Mouse (Mus musculus) C2C12 (cell line): ENCODE measurements around the gene Atg2b. TPM values are rescaled to one million over a fixed set of nuclear protein-coding genes. Genes with fewer than 3 reads are reported as not detected.

Source experiments
- H3K27me3 ChIP-seq: one replicate; pipeline ENCODE4 v1.6.1; 2011; ENCODE audit not compliant: control insufficient read depth, insufficient read depth, insufficient read length
- H3K36me3 ChIP-seq: one replicate; pipeline ENCODE4 v1.6.1; 2011; ENCODE audit not compliant: control insufficient read depth, insufficient read depth
- H3K4me3 ChIP-seq: one replicate; pipeline ENCODE4 v1.5.1; 2011; ENCODE audit warnings: mild to moderate bottlenecking, control low read depth; ENCODE audit not compliant: poor library complexity, insufficient read depth, severe bottlenecking
- H3K79me2 ChIP-seq: one replicate; pipeline ENCODE4 v1.6.1; 2011; ENCODE audit not compliant: control insufficient read depth, insufficient read depth
- H3K79me3 ChIP-seq: one replicate; pipeline ENCODE4 v1.6.1; 2011; ENCODE audit warnings: low read depth, control low read depth
- H3ac ChIP-seq: one replicate; pipeline ENCODE3; 2011; ENCODE audit warnings: low read depth; ENCODE audit not compliant: control insufficient read depth, insufficient read length
- CEBPB ChIP-seq: IDR thresholded peaks from one replicate; pipeline ENCODE4 v1.6.1; 2011; ENCODE audit warnings: low read depth, mild to moderate bottlenecking, control low read depth, moderate library complexity
- CTCF ChIP-seq: IDR thresholded peaks from one replicate; pipeline ENCODE4 v1.5.1; 2011; ENCODE audit not compliant: control insufficient read depth, insufficient read depth, insufficient read length
- FOSL1 ChIP-seq: IDR thresholded peaks from one replicate; pipeline ENCODE4 v1.8.0; 2011; ENCODE audit warnings: mild to moderate bottlenecking, low read length; ENCODE audit not compliant: poor library complexity, insufficient read depth, severe bottlenecking
- MAX ChIP-seq: IDR thresholded peaks from one replicate; pipeline ENCODE4 v1.6.1; 2011; ENCODE audit warnings: mild to moderate bottlenecking, control low read depth
- MYOD1 ChIP-seq: IDR thresholded peaks from one replicate; pipeline ENCODE4 v1.6.1; 2011; ENCODE audit warnings: low read depth; ENCODE audit not compliant: control insufficient read depth, insufficient read length
- MYOG ChIP-seq: IDR thresholded peaks from one replicate; pipeline ENCODE4 v1.6.1; 2011; ENCODE audit not compliant: control insufficient read depth, insufficient read length; ENCODE audit errors: extremely low read depth
- USF1 ChIP-seq: IDR thresholded peaks from one replicate; pipeline ENCODE4 v1.6.1; 2011; ENCODE audit warnings: low read depth, mild to moderate bottlenecking, control low read depth, moderate library complexity
- polyA plus RNA-seq: library from polyadenylated mRNA; unstranded; fragments of >200 nt; fragmentation: generic; extraction: Trizol; gene quantifications from one replicate; pipeline ENCODE4 v1.2.1, GENCODE M21; 2012; ENCODE audit warnings: missing spikeins

Atg2b gene
- polyA plus RNA-seq, 1 experiment: 15.9 TPM

DNA sequence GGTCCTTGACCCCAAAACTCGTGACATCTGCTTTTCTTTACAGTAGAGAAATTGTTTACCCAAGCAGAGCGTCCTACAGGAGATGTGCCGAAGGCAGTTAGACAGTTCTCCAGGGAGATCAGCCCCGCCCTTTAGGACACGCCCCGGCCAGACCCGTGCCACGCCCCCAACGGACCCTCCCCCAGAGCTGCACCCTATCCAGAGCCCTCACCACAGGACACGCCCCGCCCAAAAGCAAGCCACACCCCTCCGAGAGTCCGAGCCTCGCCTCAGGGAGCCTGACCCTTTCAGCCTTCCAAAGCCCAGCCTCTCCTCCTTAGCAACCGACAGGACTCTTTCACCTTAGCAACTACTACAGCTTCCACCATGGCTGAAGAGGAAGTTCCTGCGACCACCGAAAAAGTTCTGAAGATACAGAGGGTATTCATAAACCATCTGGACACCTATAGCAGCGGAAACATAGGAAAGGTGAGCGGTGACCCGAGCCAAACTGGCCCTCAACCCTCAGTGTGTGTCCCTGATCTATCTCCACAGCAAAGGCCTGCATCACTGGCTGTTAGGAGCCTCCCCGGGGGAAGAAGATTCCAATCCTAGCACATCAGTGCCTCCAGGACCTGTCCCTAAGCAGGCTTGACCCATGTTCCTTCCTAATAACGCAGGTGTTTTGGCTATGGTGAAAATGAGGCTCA is 20.9 kb upstream of the Atg2b start, which contains the start of gene Ak7:
Ak7 (plus strand) TSS at position 178 of the 689 bp plus-strand sequence.
- H3K4me3 ChIP-seq: no peak within 1 kb of the TSS
- TF ChIP-seq CTCF (no peak), CEBPB (no peak), MYOD1 (no peak), MAX (no peak), FOSL1 (no peak), USF1 (no peak), MYOG (no peak)
- H3K27me3 ChIP-seq: peaks cover 4% of the 10 kb centered on the region
- H3ac ChIP-seq: no peak within 1 kb of the TSS
- H3K79me3 ChIP-seq: no peaks in the 10 kb centered on the region
- no peaks in the 10 kb centered on the region for H3K79me2 ChIP-seq
- peaks cover 4% of the 10 kb centered on the region for H3K36me3 ChIP-seq

DNA sequence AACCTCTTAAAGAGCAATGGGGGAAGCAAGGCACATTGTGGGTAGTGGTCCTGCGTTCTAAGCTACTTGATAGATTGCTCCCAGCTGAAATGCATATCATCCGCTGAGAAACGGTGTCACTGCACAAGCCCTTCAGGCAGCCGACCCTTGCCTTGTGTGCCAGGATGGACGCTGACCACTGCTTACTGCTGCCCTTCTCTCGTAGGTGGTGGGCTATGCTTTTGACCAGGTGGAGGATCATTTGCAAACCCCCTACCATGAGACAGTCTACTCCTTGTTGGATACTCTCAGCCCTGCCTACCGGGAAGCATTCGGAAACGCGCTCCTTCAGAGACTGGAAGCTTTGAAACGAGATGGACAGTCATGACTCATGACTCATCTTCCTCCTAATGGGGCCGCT is 15.4 kb upstream of the Atg2b start:
- TF ChIP-seq FOSL1: no peak
- TF ChIP-seq CEBPB: no peak
- no peak for TF ChIP-seq MYOG
- TF ChIP-seq CTCF: no peak
- TF ChIP-seq USF1: no peak
- no peak for TF ChIP-seq MYOD1
- no peak for TF ChIP-seq MAX
- no peaks in the 10 kb centered on the region for H3K79me2 ChIP-seq
- no peaks in the 10 kb centered on the region for H3K79me3 ChIP-seq
- no peak overlapping the region for H3ac ChIP-seq
- peaks cover 11% of the 10 kb centered on the region for H3K36me3 ChIP-seq
- H3K4me3 ChIP-seq: no peak overlapping the region
- H3K27me3 ChIP-seq: no peaks in the 10 kb centered on the region

DNA sequence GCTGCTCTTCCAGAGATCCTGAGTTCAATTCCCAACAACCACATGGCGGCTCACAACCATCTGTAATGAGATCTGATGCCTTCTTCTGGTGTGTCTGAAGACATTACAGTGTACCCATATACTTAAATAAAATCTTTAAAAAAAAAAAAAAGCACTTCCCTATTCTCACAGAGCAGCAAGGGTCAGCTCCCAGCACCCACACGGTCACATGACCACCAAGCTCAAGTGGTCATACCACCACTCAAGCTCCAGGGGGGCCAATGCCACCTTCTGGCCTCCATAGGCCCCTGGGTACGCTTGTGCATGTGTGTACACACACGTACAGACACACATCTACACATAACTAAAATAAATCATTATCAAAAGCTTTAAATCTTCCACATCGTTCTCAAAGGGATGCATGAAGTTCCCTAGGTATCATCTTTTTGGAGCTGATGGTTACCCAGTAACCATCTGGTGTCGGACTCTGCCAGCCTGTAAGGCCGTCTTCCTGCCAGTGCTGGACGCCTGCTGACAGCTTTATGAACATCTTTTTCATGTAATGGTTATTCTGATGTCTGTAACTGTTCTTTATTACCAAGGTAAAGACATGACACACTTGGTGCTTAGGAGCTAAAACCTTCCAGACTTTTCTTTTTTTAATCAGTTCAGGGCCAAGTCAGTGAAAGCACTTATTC is 12.2 kb upstream of the Atg2b start:
- H3K36me3 ChIP-seq: peaks cover 17% of the 10 kb centered on the region
- no peaks in the 10 kb centered on the region for H3K27me3 ChIP-seq
- TF ChIP-seq FOSL1 (no peak), CTCF (no peak), MAX (no peak), CEBPB (no peak), MYOG (no peak)
- H3K79me2 ChIP-seq: no peaks in the 10 kb centered on the region
- H3K4me3 ChIP-seq: no peak overlapping the region
- H3K79me3 ChIP-seq: no peaks in the 10 kb centered on the region
- no peak overlapping the region for H3ac ChIP-seq

DNA sequence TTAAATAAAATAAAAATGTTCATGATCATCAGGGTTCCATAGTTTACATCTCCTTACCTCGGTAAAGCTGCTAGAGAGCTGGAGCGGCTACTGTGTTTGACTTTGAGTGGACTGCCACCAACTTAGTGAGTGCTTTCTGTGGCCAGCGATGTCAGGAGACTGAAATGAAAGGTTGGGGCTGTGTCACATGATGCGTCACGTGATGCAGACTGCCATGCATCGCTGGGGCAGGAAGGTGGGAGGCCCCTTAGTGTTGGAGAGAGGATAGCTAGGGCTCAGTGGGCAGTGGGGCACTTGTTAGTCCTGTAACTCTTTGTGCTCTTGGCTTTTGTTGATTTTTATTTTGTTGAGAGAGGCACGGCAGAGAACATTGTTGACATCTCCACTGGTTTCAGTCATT is 10.8 kb upstream of the Atg2b start:
- H3K27me3 ChIP-seq: no peaks in the 10 kb centered on the region
- H3ac ChIP-seq: no peak overlapping the region
- H3K4me3 ChIP-seq: no peak overlapping the region
- no peak for TF ChIP-seq MYOG
- TF ChIP-seq FOSL1: no peak
- TF ChIP-seq MYOD1: no peak
- TF ChIP-seq USF1: peak; percentile 27
- no peaks in the 10 kb centered on the region for H3K79me3 ChIP-seq
- peaks cover 18% of the 10 kb centered on the region for H3K36me3 ChIP-seq
- no peaks in the 10 kb centered on the region for H3K79me2 ChIP-seq

DNA sequence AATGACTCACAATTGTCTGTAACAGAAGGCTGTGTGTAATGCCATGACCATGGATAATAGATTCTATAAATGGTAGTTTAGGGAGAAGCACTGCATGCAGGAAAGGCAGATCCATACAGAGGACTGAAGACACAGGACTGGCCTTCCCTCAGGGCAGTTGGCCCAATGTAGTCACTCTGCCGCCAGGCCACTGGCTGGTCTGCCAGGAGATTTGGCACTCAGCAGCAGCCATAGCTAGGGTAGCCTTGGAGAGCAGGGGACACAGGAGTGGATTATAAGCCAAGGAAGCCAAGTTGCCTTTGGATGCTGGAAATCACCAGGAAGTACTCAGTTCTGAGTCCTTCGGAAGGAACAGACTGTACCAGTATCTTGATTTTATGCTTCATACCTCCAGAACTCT is 9.0 kb upstream of the Atg2b start:
- Histone ChIP-seq H3K79me3 (peaks cover 2% of the 10 kb centered on the region), H3K79me2 (peaks cover 11% of the 10 kb centered on the region), H3K27me3 (no peaks in the 10 kb centered on the region), H3K36me3 (peaks cover 20% of the 10 kb centered on the region), H3ac (no peak overlapping the region), H3K4me3 (no peak overlapping the region)
- TF ChIP-seq CEBPB: no peak
- TF ChIP-seq MYOD1: no peak
- TF ChIP-seq MAX: no peak
- no peak for TF ChIP-seq CTCF
- TF ChIP-seq FOSL1: no peak
- TF ChIP-seq MYOG: no peak
- no peak for TF ChIP-seq USF1
